Mouse (Mus musculus) olfactory bulb, adult 2 months (tissue): ENCODE measurements at regions not wholly inside any gene's neighbourhood (a gene's known extent, or its start where the extent isn't known, plus 50 kb on each side); places are given as distances from the start of the nearest gene placed in this dataset.

Experiments used
- CTCF ChIP-seq: fragments of 200-500 bp; IDR thresholded peaks from 2 replicates; pipeline ENCODE4 v1.5.1; 2012; ENCODE audit warnings: low read depth, mild to moderate bottlenecking, low read length, moderate library complexity; ENCODE audit not compliant: insufficient read depth
- POLR2A ChIP-seq: fragments of 200-500 bp; IDR thresholded peaks from 2 replicates; pipeline ENCODE4 v1.6.1; 2012; ENCODE audit warnings: mild to moderate bottlenecking, low read depth, low read length, moderate library complexity; ENCODE audit not compliant: insufficient read depth

GRCm38 (mm10) chr8:125317584-125317991 lies 252.0 kb downstream of the Sipa1l2 start:
- TF ChIP-seq POLR2A = no peak
- no peak for TF ChIP-seq CTCF
